Mouse (Mus musculus): ENCODE results near the gene Nhlrc3.

- TF ChIP-seq GATA1 (IDR thresholded peaks at IDR 0.05; ENCODE audit: low read length) (no peak), TAL1 (IDR thresholded peaks at IDR 0.05; ENCODE audit: low read length) (no peak)
Measured at GRCm38 (mm10) chr3:53464146-53464698, 1.1 kb upstream of the Nhlrc3 start.

Measured in erythroblast, embryonic 14.5 days (primary cell).